Mouse (Mus musculus) kidney, adult 9 months (tissue): ENCODE results near the gene Nedd4.
"Not testable (repeated sequence)": the region's sequence is repeated elsewhere in the genome, so short reads cannot be mapped to it uniquely, and the experiment has no call there.

Source experiments
- DNase-seq: peaks from one replicate; pipeline ENCODE4 v3.0.0; 2022

The Nedd4 gene

GRCm38 (mm10) chr9:72661895-72662661 lies at the start of gene Nedd4:
Nedd4 (plus strand) TSS chr9:72662346.
- peak; percentile 96 for DNase-seq

DNA sequence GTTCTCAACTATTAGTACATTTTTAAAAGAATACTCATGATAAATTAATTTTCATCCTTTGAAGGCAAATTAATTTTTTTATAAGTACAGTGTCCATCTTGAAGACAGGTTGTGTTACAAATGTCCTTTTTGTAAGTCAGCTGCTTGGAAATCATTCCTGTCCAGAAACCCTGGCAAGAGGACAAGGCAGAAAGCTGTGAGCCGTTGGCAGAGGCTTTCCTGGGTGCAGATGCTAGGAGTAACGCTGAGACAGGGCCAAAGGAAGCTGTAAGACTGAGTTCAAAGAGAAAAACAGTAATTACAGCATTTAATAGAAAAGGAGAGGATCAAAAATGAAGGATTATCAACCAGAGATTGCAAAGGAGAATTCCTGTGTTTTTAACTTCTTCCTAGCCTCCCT lies 48.3 kb upstream of the Nedd4 start:
- DNase-seq = no peak

- no peak for DNase-seq
These were observed 47.2 kb upstream of the Nedd4 start for GRCm38 (mm10) chr9:72614786-72615480.

- no peak for DNase-seq
These were observed 44.1 kb upstream of the Nedd4 start for GRCm38 (mm10) chr9:72618037-72618436.

- no peak for DNase-seq
These were observed 38.5 kb upstream of the Nedd4 start for GRCm38 (mm10) chr9:72623605-72624004.

DNA sequence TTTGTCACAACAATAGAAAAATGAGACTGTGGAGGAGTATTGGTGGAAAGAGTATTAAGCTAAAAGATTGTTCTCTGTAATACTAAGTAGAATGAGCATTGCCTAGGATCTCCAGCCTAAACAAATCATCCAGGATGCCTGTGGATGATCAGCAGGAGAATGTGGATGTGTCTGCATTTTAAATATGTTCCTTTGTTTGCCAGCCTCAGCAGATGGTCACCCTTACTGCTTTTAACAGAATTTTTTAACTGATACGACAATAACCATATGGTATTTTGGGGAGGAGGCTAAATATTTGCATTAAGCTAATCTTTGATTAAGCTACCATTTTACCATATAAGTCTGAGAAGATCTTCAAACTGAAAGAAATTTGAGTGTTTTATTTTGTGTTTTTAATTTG lies 34.5 kb upstream of the Nedd4 start:
- no peak for DNase-seq

DNA sequence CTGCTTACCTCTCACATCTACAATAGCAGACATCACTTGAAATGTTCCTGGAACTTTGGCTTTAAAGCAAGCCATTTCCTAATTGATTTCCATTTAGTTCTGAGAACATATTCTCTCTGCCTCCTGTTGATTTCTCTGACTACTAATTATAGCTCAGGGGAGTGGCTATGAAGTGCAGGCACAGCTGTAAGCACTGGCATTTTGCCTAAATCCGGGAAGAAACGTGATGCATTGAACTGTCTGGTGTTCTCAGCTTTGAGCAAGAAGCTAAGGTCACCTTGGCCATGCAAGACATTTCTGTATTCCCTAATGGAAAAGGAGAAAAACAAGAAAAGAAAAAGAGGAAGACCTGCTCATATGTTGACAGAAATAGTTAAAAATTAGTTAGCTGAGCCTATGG lies 33.6 kb upstream of the Nedd4 start:
- DNase-seq = peak; percentile 63

DNA sequence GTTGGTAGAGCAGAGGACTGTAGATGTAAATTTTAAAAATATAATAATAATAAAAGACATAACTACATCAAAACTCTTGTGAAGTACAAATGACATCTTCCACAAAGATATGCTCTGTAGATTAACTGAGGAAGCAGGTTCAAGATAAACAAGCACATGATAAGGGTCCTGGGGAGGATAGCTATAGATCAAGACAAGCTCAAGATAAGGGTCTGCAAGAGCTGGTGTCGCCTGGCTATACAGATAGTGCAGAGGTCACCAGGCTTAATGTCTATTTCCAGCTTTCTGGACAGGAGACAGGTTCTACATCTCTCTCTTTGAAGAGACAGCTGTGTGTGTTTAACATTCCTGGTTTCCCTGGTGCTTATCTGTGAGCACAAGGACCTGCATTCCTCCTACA lies 29.9 kb upstream of the Nedd4 start:
- no peak for DNase-seq

GRCm38 (mm10) chr9:72635134-72635533 lies 27.0 kb upstream of the Nedd4 start:
- peak; percentile 45 for DNase-seq

DNA sequence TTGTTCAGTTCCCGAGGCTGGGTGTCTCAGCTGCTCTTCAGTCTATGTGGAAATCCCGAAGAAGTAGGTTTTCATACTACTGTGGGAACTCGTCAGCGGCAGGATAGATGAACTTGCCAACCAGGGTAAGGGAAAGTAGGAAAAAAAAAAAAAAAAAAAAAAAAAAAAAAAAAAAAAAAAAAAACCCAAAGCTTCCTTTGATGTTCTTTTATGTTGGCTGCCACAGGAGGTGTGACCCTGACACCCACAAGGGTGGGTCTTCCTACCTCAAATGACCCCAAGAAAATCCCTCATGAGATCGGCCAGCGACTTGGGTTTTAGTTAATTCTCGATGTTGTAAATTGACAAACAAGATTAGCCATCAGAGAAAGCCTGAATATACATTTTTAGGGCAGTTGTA lies 25.6 kb upstream of the Nedd4 start:
- DNase-seq = no peak

DNA sequence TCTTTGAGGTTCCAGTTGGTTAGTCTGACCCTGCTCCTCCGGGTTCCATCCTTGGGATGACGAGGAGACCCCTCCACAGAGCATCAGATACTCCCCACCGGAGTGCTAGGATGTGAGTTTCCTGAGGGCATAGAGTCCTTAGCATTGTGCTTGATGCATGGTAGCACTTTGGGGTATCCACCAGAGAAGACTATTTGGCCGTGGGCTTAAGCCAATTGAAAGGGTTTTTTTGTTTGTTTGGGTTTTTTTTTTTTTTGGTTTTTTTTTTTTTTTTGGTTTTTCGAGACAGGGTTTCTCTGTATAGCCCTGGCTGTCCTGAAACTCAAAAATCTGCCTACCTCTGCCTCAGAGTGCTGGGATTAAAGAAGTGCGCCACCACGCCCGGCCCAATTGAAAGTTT lies 24.9 kb upstream of the Nedd4 start:
- DNase-seq = no peak

DNA sequence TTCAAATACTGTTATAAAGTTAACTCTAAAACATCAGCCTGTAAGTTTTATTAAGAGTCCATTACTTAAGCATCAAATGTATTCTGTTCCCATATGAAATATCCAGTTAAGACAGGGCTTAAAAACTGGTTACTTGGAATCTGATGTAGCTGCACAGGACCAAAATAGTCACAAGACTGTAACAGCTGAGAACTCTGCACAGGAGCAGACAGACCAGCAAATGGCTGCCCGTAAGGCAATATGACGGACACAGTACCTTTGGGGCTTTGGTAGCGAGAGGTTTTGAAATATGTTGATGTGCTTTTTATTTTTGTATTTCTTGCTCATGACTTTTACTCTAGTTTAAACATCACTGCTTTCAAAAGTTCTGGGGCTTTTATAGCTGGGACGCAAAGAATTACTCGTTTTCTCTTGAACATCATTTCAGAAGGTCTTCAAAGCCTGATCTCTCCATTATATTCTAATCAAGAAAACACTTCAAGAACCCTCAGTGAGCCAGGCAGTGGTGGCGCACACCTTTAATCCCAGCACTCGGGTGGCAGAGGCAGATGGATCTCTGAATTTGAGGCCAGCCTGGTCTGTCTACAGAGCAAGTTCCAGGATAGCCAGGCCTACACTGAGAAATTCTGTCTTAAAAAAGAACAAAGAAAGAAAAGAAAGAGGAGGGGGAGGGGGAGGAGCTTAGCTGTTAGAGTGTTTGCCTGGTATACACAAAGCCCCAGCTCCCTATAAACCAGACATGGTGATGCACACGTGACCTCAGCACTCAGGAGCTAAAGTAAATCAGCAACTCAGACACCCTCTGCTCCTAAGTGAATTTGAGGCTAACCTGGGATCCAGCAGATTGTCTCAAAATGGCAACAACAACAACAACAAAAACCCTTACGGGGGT lies 22.9 kb upstream of the Nedd4 start:
- no peak for DNase-seq

- peak; percentile 94 for DNase-seq
These were observed 22.1 kb upstream of the Nedd4 start for GRCm38 (mm10) chr9:72639843-72640621.

DNA sequence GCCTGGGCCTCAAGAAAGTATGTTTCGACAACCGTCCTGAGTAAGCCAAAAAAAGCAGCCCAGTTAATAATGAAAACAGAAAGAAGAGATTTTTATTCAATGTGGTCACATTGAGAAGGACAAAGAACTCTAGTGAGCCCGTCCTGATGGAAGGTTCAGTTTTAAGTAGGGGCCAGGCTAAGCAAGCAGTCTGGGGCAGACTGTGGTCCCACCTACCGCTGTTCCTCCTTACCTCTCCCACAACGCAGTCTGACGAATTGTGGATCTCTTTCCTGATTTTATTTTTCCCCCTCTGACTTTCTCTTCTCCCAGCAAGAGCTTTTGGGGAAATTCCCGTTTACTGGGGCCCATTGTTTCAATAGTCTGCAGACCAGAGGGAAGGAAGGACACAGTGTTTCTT lies 21.5 kb upstream of the Nedd4 start:
- DNase-seq = no peak

DNA sequence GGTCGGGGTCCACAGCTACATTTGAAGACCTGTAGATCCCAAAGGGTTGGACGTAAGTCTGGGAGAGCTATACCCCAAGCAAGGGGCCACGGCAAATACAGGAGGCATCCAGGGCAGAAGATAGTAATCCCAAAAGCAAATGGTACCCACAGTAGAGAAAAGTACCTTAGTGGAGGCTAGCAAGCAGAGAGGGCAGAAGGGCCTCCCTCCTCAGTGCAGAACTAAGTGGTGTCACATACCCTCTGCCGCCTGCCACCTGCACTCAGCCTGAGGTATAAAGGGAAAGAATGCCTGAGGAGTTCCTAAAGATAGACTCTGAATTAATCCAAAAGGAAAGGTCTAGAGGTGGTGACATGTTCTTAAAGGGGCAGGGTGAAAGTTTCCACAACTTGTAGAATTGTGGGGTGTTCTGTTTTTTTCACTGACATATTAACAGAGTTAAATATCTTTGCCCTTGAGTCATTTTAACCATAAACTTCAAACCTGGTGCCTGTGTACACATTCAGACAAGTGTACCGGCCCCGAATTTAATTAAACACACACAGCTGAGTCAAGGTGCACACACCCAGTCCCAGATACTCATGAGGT lies 21.0 kb upstream of the Nedd4 start:
- peak; percentile 38 for DNase-seq

GRCm38 (mm10) chr9:72642756-72643447 lies 19.2 kb upstream of the Nedd4 start:
- DNase-seq = not testable (repeated sequence)

DNA sequence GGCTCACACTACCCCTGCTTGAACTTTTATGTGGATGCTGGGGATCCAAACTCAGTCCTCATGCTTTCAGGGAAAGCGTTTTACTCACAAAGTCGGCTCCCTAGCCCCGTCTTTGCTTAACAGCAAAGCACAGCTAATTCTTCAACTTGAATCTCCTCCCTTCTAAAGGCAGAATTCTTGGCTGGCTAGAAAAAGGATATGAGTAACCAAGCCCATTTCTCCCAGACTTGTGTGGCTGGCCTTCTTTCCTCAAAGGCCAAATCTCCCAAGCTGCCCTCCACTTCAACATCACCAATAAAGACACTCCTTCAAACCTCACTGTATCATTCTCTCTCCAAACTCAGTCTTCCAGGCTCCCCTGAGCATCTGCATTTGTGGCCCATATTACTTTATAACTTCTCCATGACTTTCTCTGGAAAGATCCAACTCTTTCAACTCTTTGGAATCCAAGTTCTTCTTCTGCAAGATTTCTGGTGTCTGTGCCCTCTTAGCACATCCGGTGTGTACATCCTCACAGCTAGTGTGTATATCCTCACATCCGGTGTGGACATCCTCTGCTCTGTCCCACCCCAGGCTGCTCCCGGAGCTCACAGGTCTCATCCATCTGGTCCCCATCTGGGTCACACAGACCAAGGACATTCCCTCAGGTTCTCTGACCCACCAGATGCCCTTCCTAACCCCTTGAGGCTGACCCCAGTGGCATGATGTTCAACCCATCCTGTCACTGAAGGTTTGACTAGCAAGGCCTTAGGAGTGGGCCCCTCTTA lies 18.3 kb upstream of the Nedd4 start:
- DNase-seq = no peak

DNA sequence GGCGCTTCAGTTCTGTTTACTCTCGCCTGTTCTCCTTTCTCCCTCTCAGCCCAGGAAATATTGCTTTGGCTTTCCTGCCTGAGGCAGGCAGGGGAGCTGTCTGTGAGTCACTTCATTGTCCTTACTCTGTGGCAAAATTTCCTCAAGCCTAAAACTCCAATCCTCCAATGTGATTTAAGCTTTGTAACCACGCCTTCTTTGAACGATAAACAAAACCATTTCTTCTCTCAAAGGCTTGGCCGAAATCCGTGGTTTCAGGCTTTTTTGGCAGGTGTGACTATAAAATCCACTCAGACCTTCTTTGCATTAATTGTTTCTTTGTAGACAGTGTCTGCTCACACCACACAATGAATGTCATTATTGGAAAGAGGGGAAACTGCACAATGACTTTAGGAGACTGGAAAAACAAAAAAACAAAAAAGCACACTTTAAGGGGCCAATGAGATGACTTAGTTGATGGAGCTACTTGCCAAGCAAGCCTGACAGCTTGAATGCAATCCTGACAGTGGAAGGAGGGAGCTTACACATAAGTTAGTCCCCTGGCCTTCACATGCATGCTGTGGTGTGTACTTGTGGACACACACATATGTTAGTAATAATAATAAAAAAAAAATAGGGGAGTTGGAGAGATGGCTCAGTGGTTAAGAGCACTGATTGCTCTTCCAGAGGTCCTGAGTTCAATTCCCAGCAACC lies 17.6 kb upstream of the Nedd4 start:
- no peak for DNase-seq

GRCm38 (mm10) chr9:72649781-72650180 lies 12.4 kb upstream of the Nedd4 start:
- DNase-seq = no peak

DNA sequence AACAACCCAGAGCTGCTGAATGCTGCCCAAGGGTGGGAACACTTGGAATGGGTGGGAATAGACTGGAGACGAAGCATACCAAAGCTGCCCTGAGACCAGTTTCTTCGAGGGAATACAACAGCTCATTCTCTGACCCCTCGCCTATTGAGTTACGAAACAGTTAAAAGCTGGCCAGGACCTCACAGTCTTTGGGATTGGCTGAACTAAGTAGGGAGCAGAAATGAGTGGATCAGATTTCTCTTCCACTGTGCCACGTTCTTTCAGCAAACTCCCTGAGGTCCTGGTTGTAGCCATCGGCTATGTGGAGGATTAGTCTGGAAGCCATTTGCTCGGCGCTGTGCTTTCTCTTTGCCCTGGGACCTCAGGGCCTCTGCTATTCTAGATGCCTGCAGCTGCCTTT lies 9.2 kb upstream of the Nedd4 start:
- peak; percentile 40 for DNase-seq
